Mouse (Mus musculus) C2C12 (cell line): ENCODE measurements around the gene Dnah14. TPM values are rescaled to one million over a fixed set of nuclear protein-coding genes. Genes with fewer than 3 reads are reported as not detected.
"Not testable (repeated sequence)": the region's sequence is repeated elsewhere in the genome, so short reads cannot be mapped to it uniquely, and the experiment has no call there.

ENCODE experiments used
- H3K27me3 ChIP-seq: one replicate; pipeline ENCODE4 v1.6.1; 2011; ENCODE audit not compliant: control insufficient read depth, insufficient read depth, insufficient read length
- H3K36me3 ChIP-seq: one replicate; pipeline ENCODE4 v1.6.1; 2011; ENCODE audit not compliant: control insufficient read depth, insufficient read depth
- H3K4me3 ChIP-seq: one replicate; pipeline ENCODE4 v1.5.1; 2011; ENCODE audit warnings: mild to moderate bottlenecking, control low read depth; ENCODE audit not compliant: poor library complexity, insufficient read depth, severe bottlenecking
- H3K79me2 ChIP-seq: one replicate; pipeline ENCODE4 v1.6.1; 2011; ENCODE audit not compliant: control insufficient read depth, insufficient read depth
- H3K79me3 ChIP-seq: one replicate; pipeline ENCODE4 v1.6.1; 2011; ENCODE audit warnings: low read depth, control low read depth
- H3ac ChIP-seq: one replicate; pipeline ENCODE3; 2011; ENCODE audit warnings: low read depth; ENCODE audit not compliant: control insufficient read depth, insufficient read length
- CEBPB ChIP-seq: IDR thresholded peaks from one replicate; pipeline ENCODE4 v1.6.1; 2011; ENCODE audit warnings: low read depth, mild to moderate bottlenecking, control low read depth, moderate library complexity
- CTCF ChIP-seq: IDR thresholded peaks from one replicate; pipeline ENCODE4 v1.5.1; 2011; ENCODE audit not compliant: control insufficient read depth, insufficient read depth, insufficient read length
- FOSL1 ChIP-seq: IDR thresholded peaks from one replicate; pipeline ENCODE4 v1.8.0; 2011; ENCODE audit warnings: mild to moderate bottlenecking, low read length; ENCODE audit not compliant: poor library complexity, insufficient read depth, severe bottlenecking
- MAX ChIP-seq: IDR thresholded peaks from one replicate; pipeline ENCODE4 v1.6.1; 2011; ENCODE audit warnings: mild to moderate bottlenecking, control low read depth
- MYOD1 ChIP-seq: IDR thresholded peaks from one replicate; pipeline ENCODE4 v1.6.1; 2011; ENCODE audit warnings: low read depth; ENCODE audit not compliant: control insufficient read depth, insufficient read length
- MYOG ChIP-seq: IDR thresholded peaks from one replicate; pipeline ENCODE4 v1.6.1; 2011; ENCODE audit not compliant: control insufficient read depth, insufficient read length; ENCODE audit errors: extremely low read depth
- USF1 ChIP-seq: IDR thresholded peaks from one replicate; pipeline ENCODE4 v1.6.1; 2011; ENCODE audit warnings: low read depth, mild to moderate bottlenecking, control low read depth, moderate library complexity
- polyA plus RNA-seq: library from polyadenylated mRNA; unstranded; fragments of >200 nt; fragmentation: generic; extraction: Trizol; gene quantifications from one replicate; pipeline ENCODE4 v1.2.1, GENCODE M21; 2012; ENCODE audit warnings: missing spikeins

Dnah14 gene
- polyA plus RNA-seq, 1 experiment: 0.50 TPM

- no peaks in the 10 kb centered on the region for H3K36me3 ChIP-seq
- H3K79me3 ChIP-seq: no peaks in the 10 kb centered on the region
- H3K79me2 ChIP-seq: no peaks in the 10 kb centered on the region
- TF ChIP-seq USF1 (peak; percentile 76), MAX (no peak)
- H3K4me3 ChIP-seq: no peak overlapping the region
- no peaks in the 10 kb centered on the region for H3K27me3 ChIP-seq
- H3ac ChIP-seq: no peak overlapping the region
These were observed 157.2 kb downstream of the Dnah14 start for GRCm38 (mm10) chr1:181733517-181733916.

GRCm38 (mm10) chr1:181740259-181740658, 163.9 kb downstream of the Dnah14 start:
- H3K36me3 ChIP-seq: no peaks in the 10 kb centered on the region
- H3K79me3 ChIP-seq: no peaks in the 10 kb centered on the region
- TF ChIP-seq USF1 (no peak), MYOG (no peak), MYOD1 (no peak), FOSL1 (no peak), CTCF (no peak), MAX (no peak), CEBPB (no peak)
- no peak overlapping the region for H3ac ChIP-seq
- H3K79me2 ChIP-seq: no peaks in the 10 kb centered on the region
- no peak overlapping the region for H3K4me3 ChIP-seq
- H3K27me3 ChIP-seq: no peaks in the 10 kb centered on the region

GRCm38 (mm10) chr1:181742251-181742885, 166.0 kb downstream of the Dnah14 start:
- no peaks in the 10 kb centered on the region for H3K79me2 ChIP-seq
- H3K27me3 ChIP-seq: no peaks in the 10 kb centered on the region
- H3K36me3 ChIP-seq: no peaks in the 10 kb centered on the region
- TF ChIP-seq CEBPB (no peak), CTCF (no peak), FOSL1 (no peak), MYOD1 (no peak), MAX (no peak), USF1 (no peak), MYOG (no peak)
- H3K79me3 ChIP-seq: no peaks in the 10 kb centered on the region
- H3ac ChIP-seq: no peak overlapping the region
- H3K4me3 ChIP-seq: no peak overlapping the region

GRCm38 (mm10) chr1:181769392-181769791, 193.0 kb downstream of the Dnah14 start:
- no peak overlapping the region for H3K4me3 ChIP-seq
- no peaks in the 10 kb centered on the region for H3K36me3 ChIP-seq
- no peaks in the 10 kb centered on the region for H3K79me3 ChIP-seq
- peaks cover 3% of the 10 kb centered on the region for H3K27me3 ChIP-seq
- TF ChIP-seq USF1: no peak
- no peak for TF ChIP-seq CEBPB
- no peak for TF ChIP-seq FOSL1
- no peaks in the 10 kb centered on the region for H3K79me2 ChIP-seq
- H3ac ChIP-seq: no peak overlapping the region

- Histone ChIP-seq H3K27me3 (peaks cover 3% of the 10 kb centered on the region), H3K79me3 (no peaks in the 10 kb centered on the region), H3K36me3 (no peaks in the 10 kb centered on the region), H3ac (no peak overlapping the region), H3K79me2 (no peaks in the 10 kb centered on the region), H3K4me3 (no peak overlapping the region)
- no peak for TF ChIP-seq CTCF
- no peak for TF ChIP-seq MYOG
- no peak for TF ChIP-seq CEBPB
- no peak for TF ChIP-seq MYOD1
- no peak for TF ChIP-seq FOSL1
- no peak for TF ChIP-seq USF1
- no peak for TF ChIP-seq MAX
These were observed 195.5 kb downstream of the Dnah14 start for GRCm38 (mm10) chr1:181771871-181772270.

- no peak overlapping the region for H3K4me3 ChIP-seq
- peaks cover 3% of the 10 kb centered on the region for H3K27me3 ChIP-seq
- no peak for TF ChIP-seq FOSL1
- no peaks in the 10 kb centered on the region for H3K36me3 ChIP-seq
- no peaks in the 10 kb centered on the region for H3K79me2 ChIP-seq
- H3ac ChIP-seq: no peak overlapping the region
- H3K79me3 ChIP-seq: no peaks in the 10 kb centered on the region
These were observed 200.2 kb downstream of the Dnah14 start for GRCm38 (mm10) chr1:181776541-181776940.

- not testable (repeated sequence) for H3K4me3 ChIP-seq, H3ac ChIP-seq, H3K36me3 ChIP-seq, H3K27me3 ChIP-seq, H3K79me2 ChIP-seq, H3K79me3 ChIP-seq
These were observed 206.2 kb downstream of the Dnah14 start for GRCm38 (mm10) chr1:181782600-181782999.
